Mouse (Mus musculus): Measurements from ENCODE around the gene Psat1. TPM values are rescaled to one million over a fixed set of nuclear protein-coding genes. Genes with fewer than 3 reads are reported as not detected.

Psat1 gene
- polyA plus RNA-seq (2012; fragmentation: generic; extraction: Trizol), result 396 TPM

GRCm38 (mm10) chr19:15947237-15947636, at the start of gene Psat1:
Psat1 (minus strand) TSS chr19:15947337.
- Histone ChIP-seq H3K4me3 (no peak within 1 kb of the TSS), H3K27me3 (ENCODE audit: control insufficient read depth, insufficient read depth, insufficient read length) (no peaks in the 10 kb centered on the region), H3K36me3 (ENCODE audit: control insufficient read depth, insufficient read depth) (no peaks in the 10 kb centered on the region), H3K79me2 (ENCODE audit: control insufficient read depth, insufficient read depth) (no peaks in the 10 kb centered on the region), H3ac (ENCODE audit: control insufficient read depth, insufficient read length) (no peak within 1 kb of the TSS), H3K4me2 (ENCODE audit: low read depth) (no peak within 1 kb of the TSS)
- TF ChIP-seq CEBPB (IDR thresholded peaks at IDR 0.05; ENCODE audit: insufficient read depth, poor library complexity, severe bottlenecking) (no peak), MYOG (IDR thresholded peaks at IDR 0.05; ENCODE audit: control insufficient read depth in 1 of 3, insufficient read depth in 1 of 3, insufficient read length in 2 of 3, low read depth in 2 of 3) (no peak), MYOD1 (IDR thresholded peaks at IDR 0.05; ENCODE audit: control insufficient read depth in 1 of 3, insufficient read length in 2 of 3, low read depth in 2 of 3) (no peak), TCF12 (IDR thresholded peaks at IDR 0.05; ENCODE audit: insufficient read depth, poor library complexity, severe bottlenecking) (no peak), USF1 (IDR thresholded peaks at IDR 0.05; ENCODE audit: low read depth) (no peak), REST (IDR thresholded peaks at IDR 0.05; ENCODE audit: insufficient read depth, insufficient read length) (no peak), POLR2A (IDR thresholded peaks at IDR 0.05; ENCODE audit: insufficient read length, low read depth) (no peak), SRF (IDR thresholded peaks at IDR 0.05; ENCODE audit: control insufficient read depth, insufficient read length, low read depth) (no peak), MAX (IDR thresholded peaks at IDR 0.05; ENCODE audit: low read depth) (no peak)

GRCm38 (mm10) chr19:15990102-15990501, 43.0 kb upstream of the Psat1 start:
- no peak overlapping the region for H3K4me2 ChIP-seq (ENCODE audit: low read depth)
- no peak overlapping the region for H3K4me3 ChIP-seq
- H3K27me3 ChIP-seq (ENCODE audit: control insufficient read depth, insufficient read depth, insufficient read length), result no peaks in the 10 kb centered on the region
- no peaks in the 10 kb centered on the region for H3K79me2 ChIP-seq (ENCODE audit: control insufficient read depth, insufficient read depth)
- H3ac ChIP-seq (ENCODE audit: control insufficient read depth, insufficient read length), result no peak overlapping the region
- no peaks in the 10 kb centered on the region for H3K36me3 ChIP-seq (ENCODE audit: control insufficient read depth, insufficient read depth)
- TF ChIP-seq USF1 (IDR thresholded peaks at IDR 0.05; ENCODE audit: low read depth) (no peak), MYOG (IDR thresholded peaks at IDR 0.05; ENCODE audit: control insufficient read depth in 1 of 3, insufficient read depth in 1 of 3, insufficient read length in 2 of 3, low read depth in 2 of 3) (no peak), TCF3 (IDR thresholded peaks at IDR 0.05; ENCODE audit: insufficient read length, low read depth) (no peak), REST (IDR thresholded peaks at IDR 0.05; ENCODE audit: insufficient read depth, insufficient read length) (no peak), E2F4 (IDR thresholded peaks at IDR 0.05; ENCODE audit: insufficient read depth) (no peak), POLR2A (IDR thresholded peaks at IDR 0.05; ENCODE audit: insufficient read length, low read depth) (no peak), MYOD1 (IDR thresholded peaks at IDR 0.05; ENCODE audit: control insufficient read depth in 1 of 3, insufficient read length in 2 of 3, low read depth in 2 of 3) (no peak), CEBPB (IDR thresholded peaks at IDR 0.05; ENCODE audit: insufficient read depth, poor library complexity, severe bottlenecking) (no peak), TCF12 (IDR thresholded peaks at IDR 0.05; ENCODE audit: insufficient read depth, poor library complexity, severe bottlenecking) (no peak), SRF (IDR thresholded peaks at IDR 0.05; ENCODE audit: control insufficient read depth, insufficient read length, low read depth) (no peak), MAX (IDR thresholded peaks at IDR 0.05; ENCODE audit: low read depth) (no peak), POLR2AphosphoS2 (IDR thresholded peaks at IDR 0.05; ENCODE audit: insufficient read length, low read depth) (no peak)

GRCm38 (mm10) chr19:15985172-15985713, 38.1 kb upstream of the Psat1 start:
- TF ChIP-seq REST (IDR thresholded peaks at IDR 0.05; ENCODE audit: insufficient read depth, insufficient read length), result no peak
- Histone ChIP-seq H3K27me3 (ENCODE audit: control insufficient read depth, insufficient read depth, insufficient read length) (no peaks in the 10 kb centered on the region), H3K36me3 (ENCODE audit: control insufficient read depth, insufficient read depth) (no peaks in the 10 kb centered on the region), H3K4me2 (ENCODE audit: low read depth) (peak overlapping the region; percentile 77), H3K4me3 (peak overlapping the region; percentile 46), H3ac (ENCODE audit: control insufficient read depth, insufficient read length) (peak overlapping the region; percentile 31), H3K79me2 (ENCODE audit: control insufficient read depth, insufficient read depth) (peaks cover 8% of the 10 kb centered on the region)

- TF ChIP-seq CEBPB (IDR thresholded peaks at IDR 0.05; ENCODE audit: insufficient read depth, poor library complexity, severe bottlenecking), result no peak
- peak; percentile 84 for TF ChIP-seq POLR2AphosphoS2 (IDR thresholded peaks at IDR 0.05; ENCODE audit: insufficient read length, low read depth)
- no peak for TF ChIP-seq REST (IDR thresholded peaks at IDR 0.05; ENCODE audit: insufficient read depth, insufficient read length)
- TF ChIP-seq USF1 (IDR thresholded peaks at IDR 0.05; ENCODE audit: low read depth), result no peak
- peak in 2 of 3 experiments; percentile 29 to 36 for TF ChIP-seq MYOG (IDR thresholded peaks at IDR 0.05; ENCODE audit: control insufficient read depth in 1 of 3, insufficient read depth in 1 of 3, insufficient read length in 2 of 3, low read depth in 2 of 3)
- peak in 1 of 3 experiments; percentile 12 for TF ChIP-seq MYOD1 (IDR thresholded peaks at IDR 0.05; ENCODE audit: control insufficient read depth in 1 of 3, insufficient read length in 2 of 3, low read depth in 2 of 3)
- no peak for TF ChIP-seq TCF3 (IDR thresholded peaks at IDR 0.05; ENCODE audit: insufficient read length, low read depth)
- no peak for TF ChIP-seq SRF (IDR thresholded peaks at IDR 0.05; ENCODE audit: control insufficient read depth, insufficient read length, low read depth)
- TF ChIP-seq MAX (IDR thresholded peaks at IDR 0.05; ENCODE audit: low read depth), result no peak
- TF ChIP-seq TCF12 (IDR thresholded peaks at IDR 0.05; ENCODE audit: insufficient read depth, poor library complexity, severe bottlenecking), result no peak
- peak; percentile 90 for TF ChIP-seq POLR2A (IDR thresholded peaks at IDR 0.05; ENCODE audit: insufficient read length, low read depth)
- TF ChIP-seq E2F4 (IDR thresholded peaks at IDR 0.05; ENCODE audit: insufficient read depth), result no peak
- H3K4me3 ChIP-seq, result peak within 1 kb of the TSS; percentile 46
- no peaks in the 10 kb centered on the region for H3K27me3 ChIP-seq (ENCODE audit: control insufficient read depth, insufficient read depth, insufficient read length)
- H3K79me2 ChIP-seq (ENCODE audit: control insufficient read depth, insufficient read depth), result peaks cover 8% of the 10 kb centered on the region
- peak within 1 kb of the TSS; percentile 31 for H3ac ChIP-seq (ENCODE audit: control insufficient read depth, insufficient read length)
- peak within 1 kb of the TSS; percentile 89 for H3K4me2 ChIP-seq (ENCODE audit: low read depth)
- no peaks in the 10 kb centered on the region for H3K36me3 ChIP-seq (ENCODE audit: control insufficient read depth, insufficient read depth)
Measured at GRCm38 (mm10) chr19:15984449-15985171, 37.5 kb upstream of the Psat1 start, which contains the start of gene Cep78. Cep78 (minus strand) TSS chr19:15984989.

Measured in myocyte (in vitro differentiated cells).